Mouse (Mus musculus) CH12.LX (cell line): ENCODE data around the gene Pfpl. TPM values are rescaled to one million over a fixed set of nuclear protein-coding genes. Genes with fewer than 3 reads are reported as not detected.

Source experiments
- DNase-seq: peaks from one replicate; pipeline ENCODE4 v3.0.0-alpha.2; 2013; ENCODE audit errors: extremely low read depth
- H3K27ac ChIP-seq: 2 replicates; pipeline ENCODE4 v1.5.1; 2012; ENCODE audit warnings: low read depth, mild to moderate bottlenecking, control low read depth, moderate library complexity; ENCODE audit not compliant: insufficient read depth
- H3K27me3 ChIP-seq: replicated peaks from 2 replicates; pipeline ENCODE3; 2012; ENCODE audit warnings: inconsistent platforms
- H3K36me3 ChIP-seq, 2 experiments: replicated peaks in 1 of 2; 2 replicates each; pipeline versions ENCODE3 to v1.6.1; 2012; ENCODE audit warnings: inconsistent platforms in 1 of 2, low read length in 1 of 2, mild to moderate bottlenecking in 1 of 2, mixed read lengths in 1 of 2, moderate library complexity in 1 of 2; ENCODE audit not compliant: control insufficient read depth in 1 of 2, insufficient read depth in 1 of 2
- H3K4me1 ChIP-seq, 2 experiments: 2 replicates each; pipeline ENCODE4 v1.6.1; 2012; ENCODE audit warnings: inconsistent platforms in 1 of 2, moderate library complexity in 1 of 2; ENCODE audit not compliant: insufficient read depth in 2 of 2, control insufficient read depth in 1 of 2
- H3K4me2 ChIP-seq: 2 replicates; pipeline ENCODE4 v1.6.1; 2012; ENCODE audit warnings: low read depth, mild to moderate bottlenecking, control low read depth; ENCODE audit not compliant: poor library complexity, insufficient read depth, severe bottlenecking
- H3K4me3 ChIP-seq, 3 experiments: fragments of 150-350 bp in 1 of 3; sonication (generic) in 1 of 3; replicated peaks in 1 of 3; 2 replicates each; pipeline versions ENCODE3 to v1.5.1; 2011 to 2012; ENCODE audit warnings: low read depth in 2 of 3, low read length in 2 of 3, mild to moderate bottlenecking in 2 of 3, moderate library complexity in 2 of 3, control low read depth in 1 of 3, improper control_type of control experiment in 1 of 3, inconsistent platforms in 1 of 3, mixed read lengths in 1 of 3; ENCODE audit not compliant: poor library complexity in 1 of 3
- H3K79me2 ChIP-seq: replicated peaks from 2 replicates; pipeline ENCODE4 v1.6.1; 2012; ENCODE audit warnings: mild to moderate bottlenecking, moderate library complexity; ENCODE audit not compliant: control insufficient read depth, poor library complexity, insufficient read depth, severe bottlenecking; ENCODE audit errors: extremely low read depth
- H3K9ac ChIP-seq: 2 replicates; pipeline ENCODE4 v1.6.1; 2012; ENCODE audit warnings: low read depth, mild to moderate bottlenecking, control low read depth, moderate library complexity; ENCODE audit not compliant: insufficient read depth
- H3K9me3 ChIP-seq: replicated peaks from 2 replicates; pipeline ENCODE3; 2012; ENCODE audit warnings: low read length, inconsistent platforms, mixed read lengths
- BHLHE40 ChIP-seq: IDR thresholded peaks from 2 replicates; pipeline ENCODE4 v1.6.1; 2011; ENCODE audit warnings: mild to moderate bottlenecking, low read depth, low read length, improper control_type of control experiment
- CHD1 ChIP-seq: IDR thresholded peaks from 2 replicates; pipeline ENCODE4 v1.6.1; 2012; ENCODE audit warnings: low read depth, low read length, improper control_type of control experiment, inconsistent platforms
- CTCF ChIP-seq, 2 experiments: IDR thresholded peaks in 1 of 2; conservative IDR thresholded peaks in 1 of 2; 2 replicates each; pipeline ENCODE4 v1.5.1; 2011 to 2012; ENCODE audit warnings: low read depth in 2 of 2, low read length in 2 of 2, improper control_type of control experiment in 1 of 2, inconsistent platforms in 1 of 2, mild to moderate bottlenecking in 1 of 2, moderate library complexity in 1 of 2
- ETS1 ChIP-seq: conservative IDR thresholded peaks from 2 replicates; pipeline ENCODE4 v1.6.1; 2012; ENCODE audit warnings: low read depth, mild to moderate bottlenecking, inconsistent platforms, low read length, improper control_type of control experiment, moderate library complexity
- IRF4 ChIP-seq: IDR thresholded peaks from 2 replicates; pipeline ENCODE4 v1.6.1; 2014; ENCODE audit warnings: low read depth, mild to moderate bottlenecking, inconsistent platforms, low read length, improper control_type of control experiment
- JUN ChIP-seq: IDR thresholded peaks from 2 replicates; pipeline ENCODE4 v1.6.1; 2011; ENCODE audit warnings: low read depth, mild to moderate bottlenecking, low read length, improper control_type of control experiment, moderate library complexity; ENCODE audit not compliant: insufficient read depth
- JUND ChIP-seq: conservative IDR thresholded peaks from 2 replicates; pipeline ENCODE4 v1.6.1; 2011; ENCODE audit warnings: low read depth, low read length, improper control_type of control experiment
- MAFK ChIP-seq: IDR thresholded peaks from 2 replicates; pipeline ENCODE4 v1.6.1; 2011; ENCODE audit warnings: low read length, improper control_type of control experiment; ENCODE audit not compliant: insufficient replicate concordance
- MAX ChIP-seq: IDR thresholded peaks from 2 replicates; pipeline ENCODE4 v1.6.1; 2011; ENCODE audit warnings: low read length, improper control_type of control experiment
- MAZ ChIP-seq: IDR thresholded peaks from 2 replicates; pipeline ENCODE4 v1.6.1; 2012; ENCODE audit warnings: low read depth, mild to moderate bottlenecking, inconsistent platforms, low read length, improper control_type of control experiment, moderate library complexity
- MEF2A ChIP-seq: IDR thresholded peaks from 2 replicates; pipeline ENCODE4 v1.6.1; 2014; ENCODE audit warnings: low read depth, mild to moderate bottlenecking, inconsistent platforms, low read length, improper control_type of control experiment, borderline replicate concordance
- MXI1 ChIP-seq: IDR thresholded peaks from 2 replicates; pipeline ENCODE4 v1.6.1; 2011; ENCODE audit warnings: mild to moderate bottlenecking, low read depth, low read length, improper control_type of control experiment
- MYC ChIP-seq: IDR thresholded peaks from 2 replicates; pipeline ENCODE4 v1.6.1; 2011; ENCODE audit warnings: low read depth, mild to moderate bottlenecking, improper control_type of control experiment, low read length
- NELFE ChIP-seq: IDR thresholded peaks from 2 replicates; pipeline ENCODE4 v1.6.1; 2011; ENCODE audit warnings: low read depth, low read length, improper control_type of control experiment
- NRF1 ChIP-seq: IDR thresholded peaks from 2 replicates; pipeline ENCODE4 v1.6.1; 2014; ENCODE audit warnings: low read depth, mild to moderate bottlenecking, inconsistent platforms, low read length, improper control_type of control experiment, moderate library complexity
- POLR2A ChIP-seq: IDR thresholded peaks from 2 replicates; pipeline ENCODE4 v1.6.1; 2011; ENCODE audit warnings: low read depth, mild to moderate bottlenecking, improper control_type of control experiment, low read length
- SIN3A ChIP-seq: IDR thresholded peaks from 2 replicates; pipeline ENCODE4 v1.6.1; 2012; ENCODE audit warnings: low read length, improper control_type of control experiment, inconsistent platforms
- SMC3 ChIP-seq: IDR thresholded peaks from 2 replicates; pipeline ENCODE4 v1.6.1; 2011; ENCODE audit warnings: low read depth, low read length, improper control_type of control experiment
- TBP ChIP-seq: conservative IDR thresholded peaks from 2 replicates; pipeline ENCODE4 v1.6.1; 2011; ENCODE audit warnings: low read depth, low read length, improper control_type of control experiment
- TCF12 ChIP-seq: IDR thresholded peaks from 2 replicates; pipeline ENCODE4 v1.6.1; 2014; ENCODE audit warnings: low read depth, mild to moderate bottlenecking, inconsistent platforms, low read length, improper control_type of control experiment
- UBTF ChIP-seq: IDR thresholded peaks from 2 replicates; pipeline ENCODE4 v1.6.1; 2012; ENCODE audit warnings: low read depth, mild to moderate bottlenecking, inconsistent platforms, low read length, improper control_type of control experiment, moderate library complexity
- USF1 ChIP-seq: IDR thresholded peaks from 2 replicates; pipeline ENCODE4 v1.6.1; 2014; ENCODE audit warnings: low read depth, mild to moderate bottlenecking, inconsistent platforms, low read length, improper control_type of control experiment
- USF2 ChIP-seq: conservative IDR thresholded peaks from 2 replicates; pipeline ENCODE4 v1.6.1; 2011; ENCODE audit warnings: low read depth, low read length, improper control_type of control experiment
- ZNF384 ChIP-seq: IDR thresholded peaks from 2 replicates; pipeline ENCODE4 v1.6.1; 2012; ENCODE audit warnings: low read depth, low read length, improper control_type of control experiment, inconsistent platforms
- dilution Hi-C: fragments of 300-500 bp; cut with MboI; formaldehyde crosslinking; loops from 2 replicates; pipeline ENCODE4 v1.14.3; 2020; ENCODE audit warnings: low sequenced_read_pairs; ENCODE audit not compliant: extremely low pct_unique_long_range_greater_than_20kb, extremely low pct_ligation_motif_present
- in situ Hi-C: fragments of 300-500 bp; cut with MboI; formaldehyde crosslinking; loops from 3 replicates; pipeline ENCODE4 v1.14.3; 2019; ENCODE audit warnings: low sequenced_read_pairs, low pct_ligation_motif_present, low pct_unique_long_range_greater_than_20kb, mixed read lengths
- polyA plus RNA-seq: library from polyadenylated mRNA; unstranded; fragments of >175 nt; gene quantifications from 2 replicates; pipeline ENCODE4 v1.2.1, GENCODE M21; 2012; ENCODE audit warnings: low read depth; ENCODE audit not compliant: insufficient read length
- total RNA-seq, 2 experiments: library from RNA; depleted of rRNA; stranded (reverse); fragments of 300-350 nt in 1 of 2; fragments of >200 nt in 1 of 2; gene quantifications; 2 replicates each; pipeline ENCODE4 v1.2.3; 2012 to 2014

The Pfpl gene
- total and polyA plus RNA-seq, 3 experiments = not detected

DNA sequence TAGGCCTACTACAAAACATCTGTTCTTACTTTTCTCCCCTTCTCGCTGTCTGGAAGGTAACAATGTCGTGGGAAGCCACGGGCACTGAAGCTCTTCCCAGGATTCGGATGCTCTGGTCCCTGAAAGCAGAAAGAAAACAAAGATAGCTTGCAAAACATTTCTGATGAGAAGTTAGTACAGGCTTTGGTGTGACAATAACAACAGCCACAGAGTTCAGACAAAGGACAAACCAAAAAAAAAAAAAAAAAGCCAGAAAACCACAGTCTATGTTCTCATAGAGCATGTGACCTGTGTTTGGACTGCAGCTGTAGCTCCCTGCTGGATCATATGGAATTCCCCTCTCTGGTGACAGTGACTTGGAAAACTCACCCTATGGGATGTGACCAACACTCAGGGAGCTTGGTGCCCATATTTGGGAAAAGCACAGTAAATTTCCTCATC is 45.5 kb downstream of the Pfpl start (continued):
- TF ChIP-seq POLR2A = no peak
- TF ChIP-seq TCF12 = peak; percentile 54; the same call in 1 of the 2 replicates
- TF ChIP-seq, all 38 proteins: peak for 13

DNA sequence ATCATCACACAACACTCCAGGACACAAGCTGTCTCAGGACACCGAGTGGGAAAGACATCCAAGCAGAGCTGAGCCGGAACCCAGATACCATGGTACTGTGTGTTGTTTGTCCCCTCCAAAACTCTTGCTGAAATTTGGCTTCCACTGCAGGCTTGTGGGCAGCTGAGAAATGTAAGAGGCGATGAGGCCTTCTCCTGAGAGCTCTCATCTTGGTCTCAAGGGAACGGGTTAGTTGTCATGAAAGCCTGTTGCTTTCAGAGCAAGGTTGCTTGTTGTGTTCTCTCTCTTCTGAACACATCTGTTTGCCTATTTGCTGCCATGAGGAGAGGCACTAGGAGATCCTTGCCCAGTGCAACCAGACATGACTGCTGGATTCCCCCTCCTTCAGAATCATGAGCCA is 46.2 kb downstream of the Pfpl start:
- TF ChIP-seq IRF4 (no peak), SMC3 (no peak), MYC (no peak), TBP (no peak), MEF2A (no peak), ZNF384 (no peak), CHD1 (no peak), USF1 (no peak), USF2 (no peak), SIN3A (no peak), MAFK (no peak), JUND (no peak), UBTF (no peak)
- dilution Hi-C loops (no loop called here), in situ Hi-C loops (no loop called here)
- DNase-seq = peak; percentile 75
- H3K27me3 ChIP-seq = no peaks in the 10 kb centered on the region
- H3K9ac ChIP-seq = no peak overlapping the region
- peaks cover 30 to 74% of the 10 kb centered on the region in 2 experiments for H3K36me3 ChIP-seq
- no peak overlapping the region for H3K4me3 ChIP-seq
- H3K79me2 ChIP-seq = no peaks in the 10 kb centered on the region
- H3K27ac ChIP-seq = peak overlapping the region; percentile 67
- H3K9me3 ChIP-seq = no peaks in the 10 kb centered on the region
- peaks cover 35 to 98% of the 10 kb centered on the region in 2 experiments for H3K4me1 ChIP-seq
- H3K4me2 ChIP-seq = no peak overlapping the region

DNA sequence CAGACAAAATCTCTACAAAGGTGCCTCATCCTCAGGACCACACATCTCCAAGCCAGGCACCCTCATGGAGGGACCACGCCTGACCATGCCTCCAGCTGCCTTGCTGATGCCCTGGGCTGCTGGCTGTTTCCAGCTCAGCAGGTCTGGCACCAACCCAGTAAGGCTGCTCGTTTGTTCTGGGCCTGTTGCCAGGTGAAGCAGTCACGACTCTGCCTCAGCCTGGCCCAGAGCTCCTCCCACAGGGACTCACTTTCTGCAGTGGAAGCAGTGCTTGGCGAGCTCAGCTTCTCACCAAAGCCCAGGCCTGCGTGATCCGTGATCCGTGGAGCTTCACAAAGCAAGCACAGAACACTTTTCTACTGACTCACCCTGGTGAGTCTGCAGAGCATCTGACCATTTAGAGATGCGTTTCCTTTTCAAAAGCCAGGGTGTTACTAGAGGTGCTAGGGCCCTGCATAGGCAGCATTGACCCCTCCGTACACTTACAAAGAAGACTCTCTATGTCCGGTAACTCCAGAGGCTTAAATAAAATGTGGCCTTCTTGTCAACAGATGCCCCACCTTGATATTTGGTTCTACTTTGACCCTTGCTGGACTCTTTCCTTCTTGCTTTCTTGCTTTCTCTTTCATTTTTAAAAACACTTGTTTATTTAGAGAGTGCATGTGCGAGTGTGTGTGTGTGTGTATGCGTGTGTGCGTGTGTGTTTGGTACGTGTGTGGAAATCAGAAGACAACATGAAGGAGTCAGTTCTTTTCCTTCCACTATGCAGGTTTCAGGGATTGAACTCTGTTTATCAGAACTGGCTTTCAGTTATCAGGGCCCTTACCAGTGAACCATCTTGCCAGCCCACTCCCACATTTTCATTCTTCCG is 47.9 kb downstream of the Pfpl start:
- no peaks in the 10 kb centered on the region for H3K79me2 ChIP-seq
- no peak overlapping the region; the same call in 1 of the 2 replicates for H3K9ac ChIP-seq
- H3K4me2 ChIP-seq = peak overlapping the region; percentile 6; the same call in 1 of the 2 replicates
- TF ChIP-seq USF1 = no peak
- no peak for TF ChIP-seq MAFK
- TF ChIP-seq POLR2A = peak; percentile 26; the same call in 1 of the 2 replicates
- no peak for TF ChIP-seq SMC3
- peak; percentile 27; the same call in 1 of the 2 replicates for TF ChIP-seq MXI1
- TF ChIP-seq MAX = no peak
- no peak for TF ChIP-seq CTCF (conservative IDR thresholded peaks at IDR 0.05 in 1 of 2, IDR thresholded peaks at IDR 0.05 in 1 of 2; ENCODE audit: low read depth in 2 of 2, low read length in 2 of 2)
- no peak for TF ChIP-seq NELFE
- TF ChIP-seq BHLHE40 = peak; percentile 37; the same call in 1 of the 2 replicates
- no peak for TF ChIP-seq ETS1
- no peak for TF ChIP-seq MEF2A
- TF ChIP-seq JUN = no peak
- no peak for TF ChIP-seq NRF1
- no peak for TF ChIP-seq MAZ
- no peak for TF ChIP-seq USF2
- TF ChIP-seq CHD1 = no peak
- no peaks in the 10 kb centered on the region for H3K9me3 ChIP-seq
- H3K27me3 ChIP-seq = no peaks in the 10 kb centered on the region
- H3K4me1 ChIP-seq = peaks cover 34 to 90% of the 10 kb centered on the region in 2 experiments
- H3K36me3 ChIP-seq = peaks cover 34 to 78% of the 10 kb centered on the region in 2 experiments
- peak overlapping the region in 1 of 3 experiments; percentile 23 for H3K4me3 ChIP-seq
- dilution Hi-C loops = no loop called here
- H3K27ac ChIP-seq = peak overlapping the region; percentile 67
- in situ Hi-C loops = loop anchor here (25.0 kb wide), 1 partner anchor 463 kb away; no protein-coding TSS in a partner anchor
- no peak for DNase-seq
